Mouse (Mus musculus): ENCODE results near the gene Gm43951. TPM values are rescaled to one million over a fixed set of nuclear protein-coding genes. Genes with fewer than 3 reads are reported as not detected.

The Gm43951 gene
- polyA plus RNA-seq, 1 experiment from 2014 or later, result 1.6 TPM

GRCm38 (mm10) chr11:72155186-72155980 lies 51.3 kb downstream of the Gm43951 start:
- no peak overlapping the region for H3K4me2 ChIP-seq (replicated peaks)
- peak; percentile 70; the same call in 1 of the 2 replicates for ATAC-seq
- no peak overlapping the region for H3K4me3 ChIP-seq (replicated peaks)

More at GRCm38 (mm10) chr11:72155186-72155980, 51.3 kb downstream of the Gm43951 start:
- H3K36me3 ChIP-seq, result peaks cover 66% of the 10 kb centered on the region
- no peaks in the 10 kb centered on the region for H3K27me3 ChIP-seq
- peak overlapping the region; percentile 69 for H3K27ac ChIP-seq
- no peak overlapping the region for H3K9ac ChIP-seq (replicated peaks)
- no peaks in the 10 kb centered on the region for H3K9me3 ChIP-seq
- 62% methylated on average over 11 of the region's 11 CpGs for WGBS
- peaks cover 13% of the 10 kb centered on the region for H3K4me1 ChIP-seq (replicated peaks)

Other genes starting within 250 kb of the Gm43951 start
- 0.43 and 0.63 TPM in 2 replicates for gene Aipl1, start 169.3 kb downstream of the Gm43951 start, polyA plus RNA-seq (2015; fragmentation: Nextera tagmentation; extraction: Ambion mirVana)
- 79.0 and 80.7 TPM in 2 replicates for gene Pimreg, start 164.8 kb downstream of the Gm43951 start, polyA plus RNA-seq (2015; fragmentation: Nextera tagmentation; extraction: Ambion mirVana)
- gene Pitpnm3, start 71.1 kb downstream of the Gm43951 start, polyA plus RNA-seq (2015; fragmentation: Nextera tagmentation; extraction: Ambion mirVana), result 1.8 and 2.1 TPM in 2 replicates
- gene 4933427D14Rik, start 619 bp upstream of the Gm43951 start, polyA plus RNA-seq (2015; fragmentation: Nextera tagmentation; extraction: Ambion mirVana), result 27.9 and 31.0 TPM in 2 replicates
- 152 and 160 TPM in 2 replicates for gene Txndc17, start 707 bp upstream of the Gm43951 start, polyA plus RNA-seq (2015; fragmentation: Nextera tagmentation; extraction: Ambion mirVana)
- 66.7 and 72.9 TPM in 2 replicates for gene Med31, start 8.8 kb upstream of the Gm43951 start, polyA plus RNA-seq (2015; fragmentation: Nextera tagmentation; extraction: Ambion mirVana)
- gene Slc13a5, start 60.4 kb upstream of the Gm43951 start, polyA plus RNA-seq (2015; fragmentation: Nextera tagmentation; extraction: Ambion mirVana), result 0.69 and 0.93 TPM in 2 replicates
- gene Xaf1, start 94.8 kb upstream of the Gm43951 start, polyA plus RNA-seq (2015; fragmentation: Nextera tagmentation; extraction: Ambion mirVana), result 1.6 and 1.9 TPM in 2 replicates
- gene Fbxo39, start 107.6 kb upstream of the Gm43951 start, polyA plus RNA-seq (2015; fragmentation: Nextera tagmentation; extraction: Ambion mirVana), result not detected in 2 replicates
- 6.4 and 6.8 TPM in 2 replicates for gene Tekt1, start 155.6 kb upstream of the Gm43951 start, polyA plus RNA-seq (2015; fragmentation: Nextera tagmentation; extraction: Ambion mirVana)
- gene Smtnl2, start 204.9 kb upstream of the Gm43951 start, polyA plus RNA-seq (2015; fragmentation: Nextera tagmentation; extraction: Ambion mirVana), result 3.2 and 3.8 TPM in 2 replicates
- not detected in 2 replicates for gene Ggt6, start 228.7 kb upstream of the Gm43951 start, polyA plus RNA-seq (2015; fragmentation: Nextera tagmentation; extraction: Ambion mirVana)
- 84.6 and 86.2 TPM in 2 replicates for gene Mybbp1a, start 234.5 kb upstream of the Gm43951 start, polyA plus RNA-seq (2015; fragmentation: Nextera tagmentation; extraction: Ambion mirVana)